Mouse (Mus musculus): Measurements from ENCODE around the gene Osbpl8. TPM values are rescaled to one million over a fixed set of nuclear protein-coding genes. Genes with fewer than 3 reads are reported as not detected.
"Not testable (repeated sequence)": the region's sequence is repeated elsewhere in the genome, so short reads cannot be mapped to it uniquely, and the experiment has no call there.

The Osbpl8 gene
- polyA plus RNA-seq, 1 experiment from 2014 or later, result 10.2 TPM

DNA sequence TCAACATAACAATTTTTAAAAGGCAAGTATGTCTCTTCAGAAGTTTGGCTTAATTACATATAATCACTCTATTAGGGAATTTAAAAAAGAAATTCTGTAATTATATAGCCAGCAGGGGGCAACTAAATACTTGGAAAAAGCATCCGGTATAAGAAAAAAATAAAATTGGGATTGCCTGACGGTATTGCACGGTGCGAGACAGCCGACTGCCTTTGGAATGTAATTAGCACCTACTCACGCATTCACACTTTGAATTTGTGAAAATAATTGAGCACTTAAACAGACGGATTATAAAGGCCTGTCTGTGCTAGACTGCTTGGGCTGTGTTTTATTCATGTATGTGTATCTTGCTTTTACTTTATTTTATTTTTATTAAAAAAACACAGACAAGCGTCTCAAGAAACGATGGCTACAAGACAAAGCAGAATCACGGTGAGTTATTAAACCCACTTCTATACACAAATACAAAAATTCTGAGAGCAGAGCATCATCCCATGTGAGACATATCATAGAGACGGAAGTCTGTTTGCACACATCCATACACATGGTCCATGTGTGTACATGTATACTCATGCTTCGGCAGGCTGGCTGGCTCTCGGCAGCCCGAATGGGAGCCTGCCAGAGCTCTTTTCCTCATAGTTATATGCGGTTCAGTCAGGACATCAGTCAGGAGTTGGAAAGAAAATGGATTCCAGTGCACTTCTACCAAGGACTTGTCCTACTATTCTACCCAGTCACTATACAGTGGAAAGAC, 34.5 kb upstream of the Osbpl8 start:
- Histone ChIP-seq H3K9me3 (replicated peaks) (no peaks in the 10 kb centered on the region), H3K27me3 (no peaks in the 10 kb centered on the region), H3K9ac (no peak overlapping the region), H3K4me1 (replicated peaks) (peaks cover under 1% of the 10 kb centered on the region; the same call in 1 of the 2 replicates), H3K36me3 (replicated peaks) (no peaks in the 10 kb centered on the region), H3K4me2 (no peak overlapping the region), H3K4me3 (replicated peaks) (no peak overlapping the region), H3K27ac (replicated peaks) (no peak overlapping the region)
- 82% methylated on average over 15 of the region's 15 CpGs for WGBS (ENCODE audit: insufficient replicate concordance)
- ATAC-seq (ENCODE audit: insufficient read depth), result no peak

GRCm38 (mm10) chr10:111130872-111131271, 33.7 kb upstream of the Osbpl8 start:
- Histone ChIP-seq H3K27me3 (no peaks in the 10 kb centered on the region), H3K4me3 (replicated peaks) (no peak overlapping the region), H3K4me2 (no peak overlapping the region), H3K27ac (replicated peaks) (no peak overlapping the region), H3K36me3 (replicated peaks) (no peaks in the 10 kb centered on the region), H3K9me3 (replicated peaks) (no peaks in the 10 kb centered on the region), H3K4me1 (replicated peaks) (no peaks in the 10 kb centered on the region; the same call in 1 of the 2 replicates), H3K9ac (no peak overlapping the region)
- WGBS (ENCODE audit: insufficient replicate concordance), result 66% methylated on average over 3 of the region's 3 CpGs
- no peak for ATAC-seq (ENCODE audit: insufficient read depth)

DNA sequence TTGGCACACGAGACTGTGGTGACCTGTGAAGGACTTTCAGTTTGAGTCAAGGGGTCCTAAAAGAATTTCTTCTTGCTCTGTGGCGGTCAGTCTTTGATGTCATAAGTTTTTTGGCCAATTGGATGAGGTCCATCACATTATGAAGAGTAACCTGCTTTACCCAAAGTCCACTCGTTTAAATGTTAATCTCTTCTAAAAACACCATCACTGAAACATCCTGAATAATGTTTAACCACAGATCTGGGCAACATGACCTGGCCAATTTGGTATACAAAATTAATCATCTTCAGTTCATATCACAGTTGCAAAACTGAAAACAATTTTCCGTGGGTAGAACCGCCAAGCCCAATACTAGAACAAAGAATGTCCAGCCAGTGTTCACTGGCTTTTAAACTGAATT, 31.3 kb upstream of the Osbpl8 start:
- Histone ChIP-seq H3K4me1 (replicated peaks) (no peaks in the 10 kb centered on the region), H3K9ac (no peak overlapping the region), H3K4me2 (no peak overlapping the region), H3K4me3 (replicated peaks) (no peak overlapping the region), H3K27ac (replicated peaks) (no peak overlapping the region), H3K9me3 (replicated peaks) (no peaks in the 10 kb centered on the region), H3K36me3 (replicated peaks) (no peaks in the 10 kb centered on the region), H3K27me3 (no peaks in the 10 kb centered on the region)
- ATAC-seq (ENCODE audit: insufficient read depth), result no peak
- WGBS (ENCODE audit: insufficient replicate concordance), result 63% methylated on average over 5 of the region's 5 CpGs

DNA sequence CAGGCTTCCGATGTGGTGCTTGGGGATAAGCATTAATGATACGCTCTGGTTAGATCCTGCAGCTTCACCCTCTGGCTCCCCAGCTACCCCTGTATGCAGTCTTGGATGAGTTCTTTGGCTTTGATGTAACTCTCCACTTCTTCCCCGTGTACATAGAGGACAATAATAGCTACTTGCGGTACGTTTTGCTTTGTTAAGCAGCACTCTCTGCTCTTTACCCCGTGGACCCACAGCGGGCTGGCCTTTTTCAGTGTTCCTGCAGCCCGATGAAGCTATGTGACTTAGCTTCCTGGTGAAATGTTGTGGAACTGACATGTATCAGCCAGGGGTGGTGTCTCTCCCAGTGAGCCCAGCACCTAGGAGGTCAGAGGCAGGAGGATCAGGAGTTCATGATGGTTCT, 30.6 kb upstream of the Osbpl8 start:
- Histone ChIP-seq H3K9me3 (replicated peaks) (no peaks in the 10 kb centered on the region), H3K27ac (replicated peaks) (no peak overlapping the region), H3K4me2 (no peak overlapping the region), H3K27me3 (no peaks in the 10 kb centered on the region), H3K9ac (no peak overlapping the region), H3K36me3 (replicated peaks) (no peaks in the 10 kb centered on the region), H3K4me3 (replicated peaks) (no peak overlapping the region), H3K4me1 (replicated peaks) (no peaks in the 10 kb centered on the region)
- WGBS (ENCODE audit: insufficient replicate concordance), result 73% methylated on average over 8 of the region's 8 CpGs
- ATAC-seq (ENCODE audit: insufficient read depth), result no peak

DNA sequence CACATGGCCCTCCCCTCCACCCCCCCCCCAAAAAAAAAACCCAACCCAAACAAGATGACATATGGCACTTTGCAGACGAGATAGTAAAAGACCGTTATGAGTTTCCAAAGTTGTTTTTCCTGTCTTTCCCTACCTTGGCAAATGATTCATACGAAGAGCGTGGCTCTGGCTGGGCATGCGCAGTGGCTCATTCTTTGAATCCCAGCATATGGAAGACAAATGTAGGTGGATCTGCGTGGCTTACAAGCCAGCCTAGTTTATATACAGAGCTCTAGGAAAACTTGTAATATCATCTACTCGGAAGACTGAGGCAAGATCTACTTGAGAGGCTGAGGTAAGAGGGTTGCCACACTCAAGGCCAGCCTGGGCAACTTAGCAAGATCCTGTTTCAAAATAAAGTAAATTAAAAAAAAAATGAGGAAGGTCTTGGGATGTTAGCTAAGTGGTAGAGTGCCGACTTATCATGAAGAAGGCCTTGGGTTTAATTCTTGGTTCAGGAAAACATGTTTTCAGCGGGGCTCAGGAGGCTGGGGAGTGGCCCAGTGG, 30.1 kb upstream of the Osbpl8 start:
- H3K4me1 ChIP-seq (replicated peaks), result no peaks in the 10 kb centered on the region
- no peaks in the 10 kb centered on the region for H3K27me3 ChIP-seq
- H3K36me3 ChIP-seq (replicated peaks), result no peaks in the 10 kb centered on the region
- no peak overlapping the region for H3K4me2 ChIP-seq
- H3K9ac ChIP-seq, result no peak overlapping the region
- H3K27ac ChIP-seq (replicated peaks), result no peak overlapping the region; the same call in 1 of the 2 replicates
- no peak overlapping the region for H3K4me3 ChIP-seq (replicated peaks)
- no peaks in the 10 kb centered on the region for H3K9me3 ChIP-seq (replicated peaks)
- 66% methylated on average over 9 of the region's 9 CpGs for WGBS (ENCODE audit: insufficient replicate concordance)
- no peak for ATAC-seq (ENCODE audit: insufficient read depth)

DNA sequence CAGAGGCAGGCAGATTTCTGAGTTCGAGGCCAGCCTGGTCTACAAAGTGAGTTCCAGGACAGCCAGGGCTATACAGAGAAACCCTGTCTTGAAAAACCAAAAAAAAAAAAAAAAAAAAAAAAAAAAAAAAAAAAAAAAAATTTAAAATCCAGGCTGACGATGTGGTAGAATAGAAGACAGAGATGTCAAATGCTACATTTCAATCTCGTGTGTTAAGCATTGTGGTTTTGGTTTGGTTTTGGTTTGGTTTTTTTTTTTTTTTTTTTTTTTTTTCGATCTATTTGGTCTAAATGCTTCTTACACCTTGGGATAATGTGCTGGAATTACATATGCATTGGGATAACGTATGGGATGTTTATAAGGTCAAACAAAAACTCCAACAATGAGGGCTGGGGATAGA, 28.2 kb upstream of the Osbpl8 start:
- not testable (repeated sequence) for H3K9ac ChIP-seq; H3K9me3 ChIP-seq (replicated peaks); H3K27ac ChIP-seq (replicated peaks); H3K4me3 ChIP-seq (replicated peaks); H3K27me3 ChIP-seq; H3K4me1 ChIP-seq (replicated peaks); H3K4me2 ChIP-seq; H3K36me3 ChIP-seq (replicated peaks); ATAC-seq (ENCODE audit: insufficient read depth)
- WGBS (ENCODE audit: insufficient replicate concordance), result 54% methylated on average over 5 of the region's 5 CpGs

DNA sequence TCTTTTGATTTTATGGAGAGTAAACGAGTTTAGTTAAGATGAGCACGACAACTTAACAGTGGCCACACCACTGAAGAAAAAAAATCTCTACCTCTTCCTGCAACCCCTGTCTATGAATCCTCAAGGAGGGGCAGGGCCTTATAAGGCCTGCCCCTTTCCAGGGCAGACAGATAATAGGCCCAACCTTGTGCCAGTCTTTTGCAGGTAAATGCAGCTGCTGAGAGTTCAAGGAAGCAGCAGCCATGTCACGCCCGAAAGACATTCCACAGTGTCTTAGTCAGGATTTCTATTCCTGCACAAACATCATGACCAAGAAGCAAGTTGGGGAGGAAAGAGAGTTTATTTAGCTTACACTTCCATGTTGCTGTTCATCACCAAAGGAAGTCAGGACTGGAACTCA, 26.6 kb upstream of the Osbpl8 start:
- H3K36me3 ChIP-seq (replicated peaks), result no peaks in the 10 kb centered on the region
- no peak overlapping the region for H3K9ac ChIP-seq
- H3K9me3 ChIP-seq (replicated peaks), result no peaks in the 10 kb centered on the region
- H3K4me3 ChIP-seq (replicated peaks), result no peak overlapping the region
- no peaks in the 10 kb centered on the region for H3K27me3 ChIP-seq
- no peak overlapping the region for H3K4me2 ChIP-seq
- H3K27ac ChIP-seq (replicated peaks), result no peak overlapping the region
- no peak for ATAC-seq (ENCODE audit: insufficient read depth)
- 68% methylated on average over 4 of the region's 4 CpGs for WGBS (ENCODE audit: insufficient replicate concordance)
- no peaks in the 10 kb centered on the region for H3K4me1 ChIP-seq (replicated peaks)

DNA sequence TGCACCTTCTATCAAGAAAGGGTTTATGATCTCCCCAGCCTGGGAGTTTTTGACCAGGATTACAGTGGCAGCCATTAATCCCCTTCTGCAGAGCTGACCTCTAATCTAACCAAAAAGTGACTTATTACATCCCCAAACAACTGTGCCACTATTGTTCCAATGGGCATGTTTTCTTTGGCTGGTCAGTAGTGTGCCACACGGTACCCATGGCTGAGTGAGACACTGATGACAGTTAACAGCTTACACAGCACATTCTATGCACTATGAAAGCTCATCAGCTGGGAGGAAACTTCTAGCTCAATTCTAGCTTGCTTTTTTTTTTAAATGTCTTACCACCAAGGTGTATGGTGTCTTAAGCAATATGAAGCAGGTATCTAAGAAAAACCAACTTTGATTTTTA, 25.4 kb upstream of the Osbpl8 start:
- Histone ChIP-seq H3K27ac (replicated peaks) (no peak overlapping the region), H3K9me3 (replicated peaks) (no peaks in the 10 kb centered on the region), H3K4me1 (replicated peaks) (no peaks in the 10 kb centered on the region), H3K4me2 (no peak overlapping the region), H3K27me3 (no peaks in the 10 kb centered on the region), H3K4me3 (replicated peaks) (no peak overlapping the region), H3K9ac (no peak overlapping the region), H3K36me3 (replicated peaks) (no peaks in the 10 kb centered on the region)
- 63% methylated on average over 1 of the region's 1 CpGs for WGBS (ENCODE audit: insufficient replicate concordance)
- ATAC-seq (ENCODE audit: insufficient read depth), result no peak

- H3K9ac ChIP-seq, result no peak overlapping the region
- no peaks in the 10 kb centered on the region for H3K4me1 ChIP-seq (replicated peaks)
- H3K36me3 ChIP-seq (replicated peaks), result no peaks in the 10 kb centered on the region
- H3K9me3 ChIP-seq (replicated peaks), result no peaks in the 10 kb centered on the region
- ATAC-seq (ENCODE audit: insufficient read depth), result no peak
- H3K27ac ChIP-seq (replicated peaks), result no peak overlapping the region
- no peak overlapping the region for H3K4me3 ChIP-seq (replicated peaks)
- no peak overlapping the region for H3K4me2 ChIP-seq
- H3K27me3 ChIP-seq, result no peaks in the 10 kb centered on the region
- 54% methylated on average over 5 of the region's 5 CpGs for WGBS (ENCODE audit: insufficient replicate concordance)
Observed at GRCm38 (mm10) chr10:111139881-111140280, 24.7 kb upstream of the Osbpl8 start.

DNA sequence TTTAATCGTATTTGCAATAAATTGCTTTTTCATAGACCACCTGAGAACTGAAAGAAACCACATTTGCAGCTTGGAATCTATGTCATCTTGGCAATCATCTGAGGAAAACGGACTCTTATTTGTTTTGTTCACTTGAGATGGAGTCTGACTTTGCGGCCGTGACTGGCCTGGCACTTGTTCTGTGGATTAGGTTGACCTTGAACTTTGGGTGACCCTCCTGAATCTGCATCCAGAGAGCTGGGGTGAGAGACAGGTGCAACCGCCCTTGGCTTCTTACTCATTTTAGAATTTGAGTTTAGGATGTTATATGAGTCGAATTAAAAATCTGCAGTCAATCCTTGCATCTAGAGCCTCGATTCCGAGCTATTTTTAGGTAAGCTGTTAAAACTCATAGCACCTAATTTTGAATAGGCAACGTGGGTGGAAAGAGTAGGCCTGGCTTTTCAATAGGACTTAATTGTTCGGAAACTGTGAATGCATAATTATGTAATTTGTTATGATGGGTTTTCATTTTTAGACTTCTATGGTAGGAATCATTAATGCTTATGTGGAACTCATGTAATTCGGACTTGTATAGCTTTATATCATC, 20.1 kb upstream of the Osbpl8 start:
- Histone ChIP-seq H3K27ac (replicated peaks) (no peak overlapping the region), H3K4me3 (replicated peaks) (no peak overlapping the region)
- ATAC-seq (ENCODE audit: insufficient read depth), result no peak

GRCm38 (mm10) chr10:111149761-111150160, 14.8 kb upstream of the Osbpl8 start:
- Histone ChIP-seq H3K27me3 (no peaks in the 10 kb centered on the region), H3K9me3 (replicated peaks) (no peaks in the 10 kb centered on the region), H3K9ac (no peak overlapping the region), H3K4me3 (replicated peaks) (no peak overlapping the region), H3K4me1 (replicated peaks) (no peaks in the 10 kb centered on the region), H3K27ac (replicated peaks) (no peak overlapping the region), H3K4me2 (no peak overlapping the region), H3K36me3 (replicated peaks) (no peaks in the 10 kb centered on the region)
- 64% methylated on average over 5 of the region's 5 CpGs for WGBS (ENCODE audit: insufficient replicate concordance)
- no peak for ATAC-seq (ENCODE audit: insufficient read depth)

More for the DNA sequence above, 20.1 kb upstream of the Osbpl8 start:
- H3K36me3 ChIP-seq (replicated peaks), result no peaks in the 10 kb centered on the region
- H3K27me3 ChIP-seq, result no peaks in the 10 kb centered on the region
- WGBS (ENCODE audit: insufficient replicate concordance), result 69% methylated on average over 11 of the region's 11 CpGs
- no peaks in the 10 kb centered on the region for H3K4me1 ChIP-seq (replicated peaks)
- H3K9me3 ChIP-seq (replicated peaks), result no peaks in the 10 kb centered on the region
- no peak overlapping the region for H3K4me2 ChIP-seq
- H3K9ac ChIP-seq, result no peak overlapping the region
